Mouse (Mus musculus) midbrain, embryonic 12.5 days (tissue): ENCODE data around the gene A030003K21Rik. TPM values are rescaled to one million over a fixed set of nuclear protein-coding genes. Genes with fewer than 3 reads are reported as not detected.
"Not testable (repeated sequence)": the region's sequence is repeated elsewhere in the genome, so short reads cannot be mapped to it uniquely, and the experiment has no call there.

Source experiments
- ATAC-seq: fragments of 200-750 bp; cut with Nextera tagmentation; 2 replicates; pipeline ENCODE4 v1.8.0; 2017; ENCODE audit warnings: low read depth, moderate TSS enrichment, moderate library complexity; ENCODE audit not compliant: low FRiP score
- H3K27ac ChIP-seq: fragments of 300-500 bp; sonication (generic); replicated peaks from 2 replicates; pipeline ENCODE4 v1.5.1; 2016; ENCODE audit warnings: mild to moderate bottlenecking
- H3K27me3 ChIP-seq: fragments of 300-500 bp; sonication (generic); 2 replicates; pipeline ENCODE4 v1.6.1; 2016; ENCODE audit warnings: mild to moderate bottlenecking
- H3K36me3 ChIP-seq: fragments of 300-500 bp; sonication (generic); 2 replicates; pipeline ENCODE4 v1.6.1; 2016
- H3K4me1 ChIP-seq: fragments of 300-500 bp; sonication (generic); 2 replicates; pipeline ENCODE4 v1.6.1; 2016
- H3K4me2 ChIP-seq: fragments of 300-500 bp; sonication (generic); replicated peaks from 2 replicates; pipeline ENCODE4 v1.6.1; 2016; ENCODE audit warnings: mild to moderate bottlenecking, moderate library complexity
- H3K4me3 ChIP-seq: fragments of 300-500 bp; sonication (generic); 2 replicates; pipeline ENCODE4 v1.5.1; 2016; ENCODE audit warnings: mild to moderate bottlenecking
- H3K9ac ChIP-seq: fragments of 300-500 bp; sonication (generic); replicated peaks from 2 replicates; pipeline ENCODE4 v1.6.1; 2016; ENCODE audit warnings: mild to moderate bottlenecking, moderate library complexity
- H3K9me3 ChIP-seq: fragments of 300-500 bp; sonication (generic); 2 replicates; pipeline ENCODE4 v1.6.1; 2016; ENCODE audit warnings: mild to moderate bottlenecking
- WGBS: fragments of 180-500 bp; shearing (Covaris S2); methylation state at CpG from one replicate; pipeline ENCODE4 v1.1.7; 2016; 5-methylcytosine and 5-hydroxymethylcytosine counted together
- polyA plus RNA-seq: library from polyadenylated mRNA; unstranded; fragments of >200 nt; fragmentation: Nextera tagmentation; extraction: Ambion mirVana; gene quantifications from 2 replicates; pipeline ENCODE4 v1.2.1, GENCODE M21; 2016

Gene A030003K21Rik
- polyA plus RNA-seq, 1 experiment from 2014 or later = not detected

GRCm38 (mm10) chr1:82959870-82960385, 16.7 kb upstream of the A030003K21Rik start, which contains the start of gene Gm47955:
TSS of gene Gm47955 (plus strand) at chr1:82960286.
- 92% methylated on average over 11 of the region's 11 CpGs for WGBS
- no peak within 1 kb of the TSS for H3K4me2 ChIP-seq
- H3K9ac ChIP-seq = no peak within 1 kb of the TSS
- H3K27ac ChIP-seq = no peak within 1 kb of the TSS
- no peak for ATAC-seq
- no peaks in the 10 kb centered on the region for H3K9me3 ChIP-seq
- H3K4me1 ChIP-seq = no peaks in the 10 kb centered on the region
- no peaks in the 10 kb centered on the region for H3K36me3 ChIP-seq
- no peak within 1 kb of the TSS for H3K4me3 ChIP-seq
- H3K27me3 ChIP-seq = no peaks in the 10 kb centered on the region

GRCm38 (mm10) chr1:82955913-82956312, 12.7 kb upstream of the A030003K21Rik start, which contains the start of gene Gm7544:
TSS of gene Gm7544 (minus strand) at chr1:82956013.
- H3K4me2 ChIP-seq, H3K4me1 ChIP-seq, H3K9me3 ChIP-seq, H3K36me3 ChIP-seq, ATAC-seq, H3K27ac ChIP-seq, H3K9ac ChIP-seq, H3K27me3 ChIP-seq, H3K4me3 ChIP-seq: not testable (repeated sequence)

DNA sequence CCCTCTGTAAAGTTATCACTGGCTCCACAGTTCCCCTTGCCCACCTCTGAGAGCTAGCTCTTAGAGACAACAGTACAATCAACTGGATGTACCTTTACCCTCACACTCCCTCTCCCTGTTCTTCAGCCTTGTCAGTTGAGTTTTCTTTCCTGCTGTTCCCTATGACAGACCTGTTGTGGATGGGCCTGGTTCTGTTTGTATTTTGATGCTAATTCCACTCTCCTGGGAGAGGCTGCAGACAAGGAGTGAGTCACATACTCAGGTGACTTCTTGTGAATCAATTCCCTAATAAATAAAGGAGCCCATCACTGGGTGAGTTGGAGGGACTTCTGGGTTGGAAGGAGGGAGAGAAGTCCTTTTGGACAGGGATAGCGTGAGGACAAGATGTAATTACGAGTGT, 5.4 kb upstream of the A030003K21Rik start:
- H3K4me3 ChIP-seq = no peak overlapping the region
- no peaks in the 10 kb centered on the region for H3K36me3 ChIP-seq
- no peaks in the 10 kb centered on the region for H3K4me1 ChIP-seq
- H3K27me3 ChIP-seq = no peaks in the 10 kb centered on the region
- H3K27ac ChIP-seq = no peak overlapping the region
- no peak overlapping the region for H3K9ac ChIP-seq
- no peaks in the 10 kb centered on the region for H3K9me3 ChIP-seq
- H3K4me2 ChIP-seq = no peak overlapping the region
- 83% methylated on average over 2 of the region's 2 CpGs for WGBS
- no peak for ATAC-seq

DNA sequence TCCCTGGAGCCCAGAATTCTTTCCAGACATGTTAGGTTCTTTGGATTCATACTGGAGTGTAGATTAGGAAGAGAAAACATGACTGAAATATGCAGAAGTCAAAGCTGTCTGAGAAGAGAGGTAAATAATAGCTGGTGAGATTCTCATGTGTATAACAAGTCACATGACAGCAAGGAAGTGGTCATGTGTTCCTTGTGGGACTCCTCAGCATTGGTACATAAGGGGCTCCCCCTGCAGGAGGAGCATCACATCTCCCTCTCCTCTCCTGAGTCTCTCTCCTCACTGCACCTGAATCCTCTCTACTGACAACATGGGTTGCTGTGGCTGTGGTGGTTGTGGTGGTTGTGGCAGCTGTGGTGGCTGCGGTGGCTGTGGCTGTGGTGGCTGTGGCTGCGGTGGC, 2.8 kb upstream of the A030003K21Rik start:
- not testable (repeated sequence) for ATAC-seq, H3K27ac ChIP-seq, H3K27me3 ChIP-seq, H3K36me3 ChIP-seq, H3K4me2 ChIP-seq, H3K9ac ChIP-seq, H3K4me3 ChIP-seq, H3K4me1 ChIP-seq, H3K9me3 ChIP-seq
- WGBS = no CpG with 5 or more reads among the region's 2 CpGs

GRCm38 (mm10) chr1:82942505-82942904, 683 bp downstream of the A030003K21Rik start:
- not testable (repeated sequence) for H3K36me3 ChIP-seq, H3K27ac ChIP-seq, H3K27me3 ChIP-seq, ATAC-seq, H3K4me1 ChIP-seq, H3K4me2 ChIP-seq, H3K4me3 ChIP-seq, H3K9me3 ChIP-seq, H3K9ac ChIP-seq
- WGBS = 97% methylated on average over 2 of the region's 2 CpGs

DNA sequence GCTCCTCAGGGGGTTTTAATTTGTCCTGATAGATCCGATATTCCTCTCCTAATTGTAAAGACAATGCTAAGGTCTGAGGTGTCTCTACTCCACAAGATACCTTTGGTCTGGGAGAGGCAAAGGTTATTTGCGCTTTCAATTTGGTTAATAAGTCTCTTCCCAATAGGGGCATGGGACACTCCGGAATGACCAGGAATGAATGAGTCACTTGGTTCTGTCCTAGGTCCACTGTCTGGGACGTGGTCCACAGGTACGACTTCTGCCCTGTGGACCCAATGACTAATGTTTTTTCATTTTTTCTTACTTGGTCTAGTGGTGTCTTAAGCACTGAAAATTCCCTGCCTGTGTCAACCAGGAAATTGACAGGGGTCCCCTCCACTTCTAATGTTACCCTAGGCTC, 4.5 kb downstream of the A030003K21Rik start:
- H3K4me3 ChIP-seq = no peak overlapping the region
- ATAC-seq = no peak
- 93% methylated on average over 5 of the region's 5 CpGs for WGBS

DNA sequence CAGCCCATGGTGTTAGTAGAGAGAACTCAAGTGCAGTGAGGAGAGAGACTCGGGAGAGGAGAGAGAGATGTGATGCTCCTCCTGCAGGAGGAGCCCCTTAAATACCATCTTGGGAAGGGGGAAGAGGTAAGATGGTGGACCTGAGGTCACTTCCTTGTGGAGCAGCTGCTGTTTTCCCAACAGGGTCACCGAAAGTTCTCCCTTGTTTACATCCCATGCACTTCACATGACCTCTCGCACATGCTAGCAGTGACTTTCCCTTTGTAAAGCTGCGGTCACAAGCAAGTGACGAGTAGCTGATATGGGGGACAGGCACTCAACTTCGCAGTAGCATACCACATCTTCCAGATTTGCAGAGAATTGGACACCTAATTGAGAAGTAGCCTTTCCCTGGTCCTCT, 11.9 kb downstream of the A030003K21Rik start, which contains the start of gene Gm6217:
Gm6217 (minus strand) TSS at position 74 of the 400 bp plus-strand sequence.
- WGBS = no CpG with 5 or more reads among the region's 6 CpGs
- not testable (repeated sequence) for H3K4me1 ChIP-seq, H3K4me3 ChIP-seq, H3K36me3 ChIP-seq, ATAC-seq, H3K27ac ChIP-seq, H3K4me2 ChIP-seq, H3K9me3 ChIP-seq, H3K9ac ChIP-seq, H3K27me3 ChIP-seq

More for the DNA sequence above, 4.5 kb downstream of the A030003K21Rik start:
- Histone ChIP-seq H3K9me3 (0 out of 2 replicates have a peak, but pooled peaks cover 2% of the 10 kb centered on the region), H3K27ac (no peak overlapping the region), H3K27me3 (no peaks in the 10 kb centered on the region), H3K4me1 (no peaks in the 10 kb centered on the region), H3K36me3 (no peaks in the 10 kb centered on the region), H3K9ac (no peak overlapping the region), H3K4me2 (no peak overlapping the region)

GRCm38 (mm10) chr1:82930558-82930957, 12.6 kb downstream of the A030003K21Rik start:
- not testable (repeated sequence) for H3K4me3 ChIP-seq, H3K9ac ChIP-seq, H3K9me3 ChIP-seq, H3K27me3 ChIP-seq, H3K4me1 ChIP-seq, H3K27ac ChIP-seq, ATAC-seq, H3K36me3 ChIP-seq, H3K4me2 ChIP-seq
- 97% methylated on average over 2 of the region's 3 CpGs for WGBS

GRCm38 (mm10) chr1:82924650-82925049, 18.5 kb downstream of the A030003K21Rik start, which contains the start of gene A030014E15Rik:
TSS of gene A030014E15Rik (plus strand) at chr1:82924917.
- Histone ChIP-seq H3K9ac (no peak within 1 kb of the TSS), H3K4me3 (no peak within 1 kb of the TSS), H3K27me3 (no peaks in the 10 kb centered on the region), H3K9me3 (no peaks in the 10 kb centered on the region), H3K36me3 (no peaks in the 10 kb centered on the region), H3K4me1 (no peaks in the 10 kb centered on the region), H3K4me2 (no peak within 1 kb of the TSS), H3K27ac (no peak within 1 kb of the TSS)
- WGBS = 95% methylated on average over 6 of the region's 6 CpGs
- no peak for ATAC-seq

- H3K36me3 ChIP-seq, H3K4me3 ChIP-seq, H3K9ac ChIP-seq, H3K4me2 ChIP-seq, ATAC-seq, H3K4me1 ChIP-seq, H3K27ac ChIP-seq, H3K27me3 ChIP-seq, H3K9me3 ChIP-seq: not testable (repeated sequence)
- WGBS = 95% methylated on average over 4 of the region's 5 CpGs
These were observed 29.8 kb downstream of the A030003K21Rik start for GRCm38 (mm10) chr1:82913434-82913833.

- Histone ChIP-seq H3K27me3 (no peaks in the 10 kb centered on the region), H3K36me3 (no peaks in the 10 kb centered on the region), H3K27ac (no peak within 1 kb of the TSS), H3K4me3 (no peak within 1 kb of the TSS), H3K4me2 (no peak within 1 kb of the TSS), H3K4me1 (no peaks in the 10 kb centered on the region), H3K9ac (no peak within 1 kb of the TSS), H3K9me3 (no peaks in the 10 kb centered on the region)
- WGBS = 93% methylated on average over 3 of the region's 3 CpGs
- ATAC-seq = no peak
These were observed 30.2 kb downstream of the A030003K21Rik start, which contains the start of gene A030005L19Rik for GRCm38 (mm10) chr1:82913025-82913424. TSS of gene A030005L19Rik (plus strand) at chr1:82913325.

GRCm38 (mm10) chr1:82905886-82906285, 37.3 kb downstream of the A030003K21Rik start:
- H3K4me3 ChIP-seq = no peak overlapping the region
- H3K27me3 ChIP-seq = no peaks in the 10 kb centered on the region
- no peak overlapping the region for H3K4me2 ChIP-seq
- peaks cover 7% of the 10 kb centered on the region; the same call in 1 of the 2 replicates for H3K4me1 ChIP-seq
- WGBS = 56% methylated on average over 3 of the region's 3 CpGs
- no peak overlapping the region for H3K9ac ChIP-seq
- 0 out of 2 replicates have a peak, but pooled peaks have one; percentile 14 for ATAC-seq
- H3K36me3 ChIP-seq = peaks cover 26% of the 10 kb centered on the region
- no peaks in the 10 kb centered on the region for H3K9me3 ChIP-seq
- no peak overlapping the region for H3K27ac ChIP-seq

DNA sequence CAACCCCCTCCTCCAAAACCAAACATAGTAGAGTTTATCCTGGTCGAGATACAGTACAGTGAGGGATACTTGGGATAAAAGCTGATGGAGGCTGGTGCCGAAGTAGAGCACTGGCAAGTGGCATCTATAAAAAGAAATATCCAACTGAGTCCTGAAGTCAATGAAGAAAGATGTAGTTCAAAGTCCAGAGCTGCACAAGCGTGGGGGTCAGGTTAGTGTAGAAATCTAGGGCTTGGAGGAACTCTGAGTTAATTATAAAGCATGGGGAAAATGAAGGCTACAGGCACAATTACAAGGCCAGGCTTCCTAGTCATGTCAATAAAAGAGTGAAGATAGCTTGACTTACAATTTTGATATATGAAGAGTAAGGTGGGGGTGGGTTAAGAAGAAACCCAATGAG, 42.0 kb downstream of the A030003K21Rik start:
- H3K9ac ChIP-seq = no peak overlapping the region
- H3K36me3 ChIP-seq = peaks cover 33% of the 10 kb centered on the region
- peaks cover 7% of the 10 kb centered on the region; the same call in 1 of the 2 replicates for H3K4me1 ChIP-seq
- H3K4me3 ChIP-seq = no peak overlapping the region
- 90% methylated on average over 3 of the region's 3 CpGs for WGBS
- no peak overlapping the region for H3K27ac ChIP-seq
- H3K4me2 ChIP-seq = no peak overlapping the region
- ATAC-seq = no peak
- no peaks in the 10 kb centered on the region for H3K27me3 ChIP-seq
- H3K9me3 ChIP-seq = no peaks in the 10 kb centered on the region
